Mouse (Mus musculus) embryonic facial prominence, embryonic 15.5 days (tissue): ENCODE data around the gene Srgap2. TPM values are rescaled to one million over a fixed set of nuclear protein-coding genes. Genes with fewer than 3 reads are reported as not detected.

ENCODE experiments used
- ATAC-seq: fragments of 200-750 bp; cut with Nextera tagmentation; 2 replicates; pipeline ENCODE4 v1.8.0; 2017; ENCODE audit warnings: low read depth, moderate TSS enrichment; ENCODE audit not compliant: insufficient number of reproducible peaks, low FRiP score, low TSS enrichment
- H3K27ac ChIP-seq: fragments of 300-500 bp; sonication (generic); replicated peaks from 2 replicates; pipeline ENCODE4 v1.5.1; 2015; ENCODE audit warnings: mild to moderate bottlenecking, inconsistent platforms
- H3K27me3 ChIP-seq: fragments of 300-500 bp; sonication (generic); 2 replicates; pipeline ENCODE4 v1.6.1; 2015; ENCODE audit warnings: inconsistent platforms
- H3K36me3 ChIP-seq: fragments of 300-500 bp; sonication (generic); 2 replicates; pipeline ENCODE4 v1.6.1; 2015; ENCODE audit warnings: mild to moderate bottlenecking, inconsistent platforms
- H3K4me1 ChIP-seq: fragments of 300-500 bp; sonication (generic); 2 replicates; pipeline ENCODE4 v1.6.1; 2015; ENCODE audit warnings: inconsistent platforms
- H3K4me2 ChIP-seq: fragments of 300-500 bp; sonication (generic); replicated peaks from 2 replicates; pipeline ENCODE4 v1.6.1; 2015; ENCODE audit warnings: mild to moderate bottlenecking, inconsistent platforms
- H3K4me3 ChIP-seq: fragments of 300-500 bp; sonication (generic); replicated peaks from 2 replicates; pipeline ENCODE4 v1.5.1; 2015; ENCODE audit warnings: mild to moderate bottlenecking, inconsistent platforms
- H3K9ac ChIP-seq: fragments of 300-500 bp; sonication (generic); 2 replicates; pipeline ENCODE4 v1.6.1; 2015; ENCODE audit warnings: inconsistent platforms
- H3K9me3 ChIP-seq: fragments of 300-500 bp; sonication (generic); replicated peaks from 2 replicates; pipeline ENCODE4 v1.6.1; 2016; ENCODE audit warnings: inconsistent platforms
- WGBS: fragments of 180-500 bp; shearing (Covaris S2); methylation state at CpG from one replicate; pipeline ENCODE4 v1.1.7; 2015; 5-methylcytosine and 5-hydroxymethylcytosine counted together
- polyA plus RNA-seq: library from polyadenylated mRNA; unstranded; fragments of >200 nt; fragmentation: Nextera tagmentation; extraction: Ambion mirVana; gene quantifications from 2 replicates; pipeline ENCODE4 v1.2.1, GENCODE M21; 2015

The Srgap2 gene
- polyA plus RNA-seq, 1 experiment from 2014 or later = 18.0 TPM

- H3K27me3 ChIP-seq = no peaks in the 10 kb centered on the region
- peak overlapping the region; percentile 87 for H3K4me2 ChIP-seq
- no peaks in the 10 kb centered on the region for H3K9me3 ChIP-seq
- no peaks in the 10 kb centered on the region for H3K36me3 ChIP-seq
- WGBS = under 1% methylated on average over 26 of the region's 26 CpGs
- peaks cover 47% of the 10 kb centered on the region for H3K4me1 ChIP-seq
- ATAC-seq = no peak
- H3K9ac ChIP-seq = peak overlapping the region; percentile 83
- peak overlapping the region; percentile 98 for H3K27ac ChIP-seq
- peak overlapping the region; percentile 78 for H3K4me3 ChIP-seq
These were observed 2.0 kb downstream of the Srgap2 start for GRCm38 (mm10) chr1:131525101-131525585.

DNA sequence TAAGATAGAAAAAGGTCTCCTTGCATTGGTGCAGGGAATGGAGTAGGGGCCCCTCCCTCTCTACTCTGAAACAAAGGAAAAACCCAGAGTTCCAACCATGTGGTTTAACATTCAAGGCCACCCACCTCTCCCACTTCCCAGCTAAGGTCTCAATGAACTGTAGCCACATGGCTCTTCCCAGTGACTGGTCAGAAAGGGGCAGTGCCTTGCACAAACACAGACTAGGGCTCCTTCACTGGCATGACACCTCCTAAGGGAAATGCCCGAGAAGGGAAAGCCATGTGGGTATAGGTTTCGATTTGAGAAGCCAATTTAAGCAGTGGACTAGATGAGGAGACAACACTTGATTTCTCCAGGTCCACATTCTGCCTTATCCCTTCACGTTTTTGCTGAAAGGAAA is 3.4 kb downstream of the Srgap2 start:
- Histone ChIP-seq H3K4me2 (peak overlapping the region; percentile 87), H3K27me3 (no peaks in the 10 kb centered on the region), H3K4me3 (peak overlapping the region; percentile 78), H3K36me3 (no peaks in the 10 kb centered on the region), H3K9ac (no peak overlapping the region), H3K27ac (no peak overlapping the region), H3K9me3 (no peaks in the 10 kb centered on the region), H3K4me1 (peaks cover 46% of the 10 kb centered on the region)
- ATAC-seq = no peak
- 39% methylated on average over 3 of the region's 3 CpGs for WGBS

- Histone ChIP-seq H3K4me1 (peaks cover 14% of the 10 kb centered on the region), H3K9me3 (no peaks in the 10 kb centered on the region), H3K4me3 (no peak overlapping the region), H3K27me3 (no peaks in the 10 kb centered on the region), H3K27ac (no peak overlapping the region), H3K4me2 (no peak overlapping the region), H3K36me3 (no peaks in the 10 kb centered on the region), H3K9ac (no peak overlapping the region)
- WGBS = 82% methylated on average over 3 of the region's 3 CpGs
- ATAC-seq = no peak
These were observed 10.6 kb downstream of the Srgap2 start for GRCm38 (mm10) chr1:131516588-131516987.

DNA sequence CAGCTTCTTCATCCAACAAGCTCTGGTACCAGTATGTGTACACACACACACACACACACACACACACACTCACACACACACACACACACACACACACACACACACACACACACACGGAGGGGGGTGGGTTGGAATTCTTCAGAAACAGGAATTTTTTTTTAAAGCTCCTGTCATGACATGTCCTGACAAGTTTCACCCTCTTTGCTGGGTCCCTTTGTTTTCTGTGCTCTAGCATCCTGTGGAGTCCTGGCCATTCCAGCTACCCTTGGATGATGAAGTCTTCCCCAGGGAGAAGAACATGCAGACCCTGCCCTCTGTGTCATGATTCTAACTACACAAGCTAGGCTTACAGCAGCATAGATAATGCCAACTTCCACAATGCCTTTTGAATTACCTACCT is 13.0 kb downstream of the Srgap2 start:
- H3K36me3 ChIP-seq = no peaks in the 10 kb centered on the region
- H3K27me3 ChIP-seq = no peaks in the 10 kb centered on the region
- H3K9me3 ChIP-seq = no peaks in the 10 kb centered on the region
- H3K4me2 ChIP-seq = no peak overlapping the region
- H3K4me1 ChIP-seq = peaks cover 3% of the 10 kb centered on the region; the same call in 1 of the 2 replicates
- H3K27ac ChIP-seq = no peak overlapping the region; the same call in 1 of the 2 replicates
- no peak overlapping the region for H3K9ac ChIP-seq
- WGBS = 63% methylated on average over 1 of the region's 1 CpGs
- ATAC-seq = no peak
- no peak overlapping the region for H3K4me3 ChIP-seq

DNA sequence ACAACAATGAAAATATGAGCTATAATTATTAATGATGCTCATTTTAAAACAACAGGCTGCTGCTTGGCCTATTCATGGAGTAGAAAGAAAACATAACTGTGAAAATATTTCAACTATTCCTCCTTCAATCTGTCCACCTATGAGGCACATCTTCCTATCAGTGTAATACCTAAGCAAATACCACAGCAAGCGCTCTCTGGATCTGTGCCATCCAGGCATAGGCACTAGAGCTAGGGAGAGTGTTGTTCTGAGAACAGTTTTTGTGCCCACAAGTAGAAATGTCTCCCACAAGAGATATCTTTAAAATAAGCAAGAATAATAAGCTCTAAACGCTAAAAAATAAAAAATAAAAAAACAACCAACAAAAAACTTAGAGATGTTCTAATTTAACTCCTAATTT is 14.0 kb downstream of the Srgap2 start:
- no peak overlapping the region for H3K4me3 ChIP-seq
- H3K9ac ChIP-seq = no peak overlapping the region
- peaks cover 3% of the 10 kb centered on the region; the same call in 1 of the 2 replicates for H3K4me1 ChIP-seq
- no peaks in the 10 kb centered on the region for H3K9me3 ChIP-seq
- H3K4me2 ChIP-seq = no peak overlapping the region
- no peak overlapping the region for H3K27ac ChIP-seq
- WGBS = 84% methylated on average over 2 of the region's 2 CpGs
- no peaks in the 10 kb centered on the region for H3K27me3 ChIP-seq
- H3K36me3 ChIP-seq = no peaks in the 10 kb centered on the region
- ATAC-seq = no peak

DNA sequence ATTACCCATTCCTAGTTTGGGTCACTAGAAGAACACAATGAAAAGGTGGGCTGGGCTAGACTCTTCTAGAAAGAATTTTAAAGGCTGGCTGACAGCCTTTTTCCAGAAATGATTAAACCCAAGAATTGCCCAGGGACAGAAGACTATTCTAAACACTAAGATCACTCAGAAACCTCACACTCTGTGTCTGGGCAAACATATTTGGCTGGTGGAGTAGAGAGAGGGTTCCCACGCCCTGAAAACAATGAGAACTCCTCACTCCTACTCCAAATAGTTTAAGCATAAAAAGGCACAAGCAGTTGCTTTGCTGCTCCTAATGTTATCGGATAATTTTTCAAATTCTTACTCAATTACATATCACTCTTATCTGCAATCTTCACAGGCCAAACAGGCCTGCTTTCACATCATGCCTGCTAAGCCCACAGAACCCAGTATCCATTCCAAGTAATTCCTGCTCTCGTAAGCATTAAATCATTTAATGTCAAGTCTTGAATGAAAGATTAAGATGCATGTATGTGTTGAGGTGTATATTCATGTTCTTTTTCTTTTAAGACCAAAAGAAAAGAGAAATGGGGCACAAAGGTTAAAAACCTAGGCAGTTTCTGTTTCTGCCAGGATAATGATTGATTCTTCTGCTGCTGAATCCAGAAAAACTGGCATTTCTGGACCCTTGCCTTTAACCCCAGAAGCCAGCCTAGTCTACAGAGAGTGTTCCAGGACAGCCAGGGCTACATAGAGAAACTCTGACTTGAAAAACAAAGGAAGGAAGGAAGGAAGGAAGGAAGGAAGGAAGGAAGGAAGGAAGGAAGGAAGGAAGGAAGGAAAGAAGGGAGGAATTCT is 15.3 kb downstream of the Srgap2 start:
- 57% methylated on average over 3 of the region's 3 CpGs for WGBS
- Histone ChIP-seq H3K27me3 (no peaks in the 10 kb centered on the region), H3K4me2 (no peak overlapping the region), H3K9me3 (no peaks in the 10 kb centered on the region), H3K4me3 (no peak overlapping the region), H3K36me3 (no peaks in the 10 kb centered on the region), H3K4me1 (peaks cover 3% of the 10 kb centered on the region; the same call in 1 of the 2 replicates), H3K9ac (no peak overlapping the region), H3K27ac (no peak overlapping the region)
- no peak for ATAC-seq

GRCm38 (mm10) chr1:131511131-131511530 is 16.0 kb downstream of the Srgap2 start:
- Histone ChIP-seq H3K4me3 (no peak overlapping the region), H3K9me3 (no peaks in the 10 kb centered on the region), H3K27ac (no peak overlapping the region), H3K4me2 (no peak overlapping the region), H3K27me3 (no peaks in the 10 kb centered on the region), H3K9ac (no peak overlapping the region), H3K4me1 (peaks cover 3% of the 10 kb centered on the region; the same call in 1 of the 2 replicates), H3K36me3 (no peaks in the 10 kb centered on the region)
- no peak for ATAC-seq

- ATAC-seq = no peak
- no peaks in the 10 kb centered on the region for H3K36me3 ChIP-seq
- H3K4me1 ChIP-seq = 0 out of 2 replicates have a peak, but pooled peaks cover 5% of the 10 kb centered on the region
- no peaks in the 10 kb centered on the region for H3K9me3 ChIP-seq
- H3K4me2 ChIP-seq = no peak overlapping the region
- no peaks in the 10 kb centered on the region for H3K27me3 ChIP-seq
- H3K27ac ChIP-seq = peak overlapping the region; percentile 19; the same call in 1 of the 2 replicates
- WGBS = 70% methylated on average over 1 of the region's 1 CpGs
- H3K9ac ChIP-seq = no peak overlapping the region
- H3K4me3 ChIP-seq = no peak overlapping the region
These were observed 25.5 kb downstream of the Srgap2 start for GRCm38 (mm10) chr1:131501681-131502080.

GRCm38 (mm10) chr1:131498231-131498630 is 28.9 kb downstream of the Srgap2 start:
- H3K36me3 ChIP-seq = no peaks in the 10 kb centered on the region
- no peaks in the 10 kb centered on the region for H3K9me3 ChIP-seq
- no peak overlapping the region for H3K27ac ChIP-seq
- WGBS = 93% methylated on average over 1 of the region's 1 CpGs
- no peak overlapping the region for H3K4me2 ChIP-seq
- no peaks in the 10 kb centered on the region for H3K27me3 ChIP-seq
- no peak overlapping the region for H3K4me3 ChIP-seq
- peaks cover 7% of the 10 kb centered on the region; the same call in 1 of the 2 replicates for H3K4me1 ChIP-seq
- no peak for ATAC-seq
- no peak overlapping the region for H3K9ac ChIP-seq

GRCm38 (mm10) chr1:131493966-131494898 is 32.9 kb downstream of the Srgap2 start:
- Histone ChIP-seq H3K9me3 (no peaks in the 10 kb centered on the region), H3K27ac (no peak overlapping the region), H3K27me3 (no peaks in the 10 kb centered on the region), H3K36me3 (no peaks in the 10 kb centered on the region), H3K4me3 (no peak overlapping the region), H3K4me1 (peaks cover 14% of the 10 kb centered on the region), H3K9ac (no peak overlapping the region), H3K4me2 (no peak overlapping the region)
- 0 out of 2 replicates have a peak, but pooled peaks have one; percentile 51 for ATAC-seq
- 67% methylated on average over 4 of the region's 4 CpGs for WGBS

DNA sequence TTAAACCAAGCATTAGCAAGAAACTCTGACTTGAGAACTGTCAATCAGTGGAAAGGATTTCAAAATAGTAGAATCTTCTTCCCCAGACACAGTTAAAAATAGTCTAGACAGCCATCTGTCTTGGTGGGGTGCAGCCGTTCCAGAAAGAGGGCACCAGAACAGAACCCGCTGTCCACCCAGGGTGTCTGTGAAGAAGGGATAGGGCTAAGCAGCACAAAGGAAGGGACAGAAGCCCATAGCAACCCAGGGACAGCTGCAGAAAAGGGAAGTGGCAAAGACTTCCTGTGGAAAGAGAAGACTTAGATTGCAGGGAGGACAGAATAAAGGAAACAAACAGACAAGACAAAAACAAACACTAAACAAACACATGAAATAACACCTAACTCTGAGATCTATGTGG is 34.8 kb downstream of the Srgap2 start:
- Histone ChIP-seq H3K4me3 (no peak overlapping the region), H3K27me3 (no peaks in the 10 kb centered on the region), H3K4me2 (no peak overlapping the region), H3K36me3 (no peaks in the 10 kb centered on the region), H3K4me1 (peaks cover 14% of the 10 kb centered on the region), H3K27ac (no peak overlapping the region), H3K9me3 (no peaks in the 10 kb centered on the region), H3K9ac (no peak overlapping the region)
- WGBS = 65% methylated on average over 2 of the region's 2 CpGs
- no peak for ATAC-seq
